Mouse (Mus musculus): ENCODE measurements around the gene Tgfbr3. TPM values are rescaled to one million over a fixed set of nuclear protein-coding genes. Genes with fewer than 3 reads are reported as not detected.

The Tgfbr3 gene
- polyA plus RNA-seq, 1 experiment from 2014 or later = 30.7 TPM

GRCm38 (mm10) chr5:107087829-107088808 lies 201.3 kb downstream of the Tgfbr3 start:
- H3K4me1 ChIP-seq = peaks cover 39% of the 10 kb centered on the region
- peak; percentile 80; the same call in 1 of the 2 replicates for ATAC-seq (ENCODE audit: insufficient number of reproducible peaks, low FRiP score, low TSS enrichment, low read depth)
- no peaks in the 10 kb centered on the region for H3K9me3 ChIP-seq
- H3K9ac ChIP-seq = no peak overlapping the region
- H3K36me3 ChIP-seq = no peaks in the 10 kb centered on the region
- no peak overlapping the region for H3K4me3 ChIP-seq
- peak overlapping the region; percentile 22; the same call in 1 of the 2 replicates for H3K4me2 ChIP-seq
- WGBS = 16% methylated on average over 12 of the region's 12 CpGs
- H3K27ac ChIP-seq = peak overlapping the region; percentile 84
- H3K27me3 ChIP-seq = peaks cover 4% of the 10 kb centered on the region

- no peak for ATAC-seq (ENCODE audit: insufficient number of reproducible peaks, low FRiP score, low TSS enrichment, low read depth)
- 25% methylated on average over 2 of the region's 2 CpGs for WGBS
- Histone ChIP-seq H3K27ac (peak overlapping the region; percentile 57; the same call in 1 of the 2 replicates), H3K9ac (no peak overlapping the region), H3K36me3 (no peaks in the 10 kb centered on the region), H3K4me1 (peaks cover 34% of the 10 kb centered on the region), H3K4me2 (no peak overlapping the region), H3K9me3 (no peaks in the 10 kb centered on the region), H3K27me3 (peaks cover 4% of the 10 kb centered on the region), H3K4me3 (no peak overlapping the region)
Observed at GRCm38 (mm10) chr5:107087291-107087690, 202.1 kb downstream of the Tgfbr3 start.

GRCm38 (mm10) chr5:107086166-107086565 lies 203.3 kb downstream of the Tgfbr3 start:
- H3K4me2 ChIP-seq = no peak overlapping the region
- H3K36me3 ChIP-seq = no peaks in the 10 kb centered on the region
- 50% methylated on average over 5 of the region's 5 CpGs for WGBS
- peaks cover 4% of the 10 kb centered on the region for H3K27me3 ChIP-seq
- ATAC-seq (ENCODE audit: insufficient number of reproducible peaks, low FRiP score, low TSS enrichment, low read depth) = peak; percentile 54; the same call in 1 of the 2 replicates
- peaks cover 30% of the 10 kb centered on the region for H3K4me1 ChIP-seq
- no peaks in the 10 kb centered on the region for H3K9me3 ChIP-seq
- no peak overlapping the region for H3K4me3 ChIP-seq
- H3K27ac ChIP-seq = peak overlapping the region; percentile 35; the same call in 1 of the 2 replicates
- H3K9ac ChIP-seq = no peak overlapping the region

GRCm38 (mm10) chr5:107084431-107084830 lies 205.0 kb downstream of the Tgfbr3 start:
- 78% methylated on average over 4 of the region's 4 CpGs for WGBS
- H3K9ac ChIP-seq = no peak overlapping the region
- H3K27ac ChIP-seq = no peak overlapping the region
- H3K4me3 ChIP-seq = no peak overlapping the region
- no peaks in the 10 kb centered on the region for H3K27me3 ChIP-seq
- H3K4me1 ChIP-seq = peaks cover 36% of the 10 kb centered on the region
- no peaks in the 10 kb centered on the region for H3K9me3 ChIP-seq
- no peak overlapping the region for H3K4me2 ChIP-seq
- no peak for ATAC-seq (ENCODE audit: insufficient number of reproducible peaks, low FRiP score, low TSS enrichment, low read depth)
- H3K36me3 ChIP-seq = no peaks in the 10 kb centered on the region

- ATAC-seq (ENCODE audit: insufficient number of reproducible peaks, low FRiP score, low TSS enrichment, low read depth) = no peak
- WGBS = 83% methylated on average over 3 of the region's 3 CpGs
- H3K9me3 ChIP-seq = no peaks in the 10 kb centered on the region
Observed at GRCm38 (mm10) chr5:107082011-107082410, 207.4 kb downstream of the Tgfbr3 start.

GRCm38 (mm10) chr5:107080986-107081624 lies 208.3 kb downstream of the Tgfbr3 start:
- Histone ChIP-seq H3K27me3 (no peaks in the 10 kb centered on the region), H3K9ac (no peak overlapping the region), H3K4me3 (no peak overlapping the region), H3K36me3 (no peaks in the 10 kb centered on the region), H3K4me2 (no peak overlapping the region), H3K4me1 (peaks cover 18% of the 10 kb centered on the region), H3K9me3 (no peaks in the 10 kb centered on the region), H3K27ac (no peak overlapping the region)
- no peak for ATAC-seq (ENCODE audit: insufficient number of reproducible peaks, low FRiP score, low TSS enrichment, low read depth)
- 71% methylated on average over 12 of the region's 12 CpGs for WGBS

More at GRCm38 (mm10) chr5:107082011-107082410, 207.4 kb downstream of the Tgfbr3 start:
- no peak overlapping the region for H3K9ac ChIP-seq
- H3K4me2 ChIP-seq = no peak overlapping the region
- H3K4me3 ChIP-seq = no peak overlapping the region
- H3K27ac ChIP-seq = peak overlapping the region; percentile 27; the same call in 1 of the 2 replicates
- H3K36me3 ChIP-seq = no peaks in the 10 kb centered on the region
- H3K4me1 ChIP-seq = peaks cover 27% of the 10 kb centered on the region
- no peaks in the 10 kb centered on the region for H3K27me3 ChIP-seq

DNA sequence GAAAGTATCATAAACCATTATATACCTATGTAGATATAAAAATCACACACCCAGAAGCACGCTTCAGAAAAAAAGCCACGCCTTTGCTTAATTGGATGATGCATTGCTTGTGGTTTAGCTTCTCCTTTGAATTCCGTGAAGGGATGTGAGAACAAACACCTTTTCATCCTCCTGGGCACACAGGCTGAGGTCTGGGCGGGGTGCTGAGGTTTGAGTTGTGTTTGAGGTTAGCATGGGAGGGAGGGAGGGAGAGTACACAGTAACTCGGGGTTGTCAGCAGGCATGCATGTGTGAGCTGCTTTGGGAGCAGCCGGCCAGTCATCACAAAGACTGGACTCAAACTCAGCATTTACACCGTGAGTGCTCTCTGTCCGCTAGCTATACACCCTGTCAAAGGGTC lies 209.5 kb downstream of the Tgfbr3 start:
- no peaks in the 10 kb centered on the region for H3K36me3 ChIP-seq
- no peak overlapping the region for H3K4me2 ChIP-seq
- H3K4me3 ChIP-seq = no peak overlapping the region
- no peak overlapping the region for H3K27ac ChIP-seq
- 44% methylated on average over 8 of the region's 8 CpGs for WGBS
- no peaks in the 10 kb centered on the region for H3K9me3 ChIP-seq
- peaks cover 19% of the 10 kb centered on the region for H3K4me1 ChIP-seq
- ATAC-seq (ENCODE audit: insufficient number of reproducible peaks, low FRiP score, low TSS enrichment, low read depth) = no peak
- no peaks in the 10 kb centered on the region for H3K27me3 ChIP-seq
- H3K9ac ChIP-seq = no peak overlapping the region

GRCm38 (mm10) chr5:107079146-107079638 lies 210.2 kb downstream of the Tgfbr3 start:
- Histone ChIP-seq H3K4me3 (no peak overlapping the region), H3K27me3 (no peaks in the 10 kb centered on the region), H3K4me2 (no peak overlapping the region), H3K27ac (peak overlapping the region; percentile 11; the same call in 1 of the 2 replicates), H3K9ac (no peak overlapping the region), H3K36me3 (no peaks in the 10 kb centered on the region), H3K9me3 (no peaks in the 10 kb centered on the region), H3K4me1 (peaks cover 19% of the 10 kb centered on the region)
- WGBS = 35% methylated on average over 11 of the region's 11 CpGs
- 0 out of 2 replicates have a peak, but pooled peaks have one; percentile 30 for ATAC-seq (ENCODE audit: insufficient number of reproducible peaks, low FRiP score, low TSS enrichment, low read depth)

DNA sequence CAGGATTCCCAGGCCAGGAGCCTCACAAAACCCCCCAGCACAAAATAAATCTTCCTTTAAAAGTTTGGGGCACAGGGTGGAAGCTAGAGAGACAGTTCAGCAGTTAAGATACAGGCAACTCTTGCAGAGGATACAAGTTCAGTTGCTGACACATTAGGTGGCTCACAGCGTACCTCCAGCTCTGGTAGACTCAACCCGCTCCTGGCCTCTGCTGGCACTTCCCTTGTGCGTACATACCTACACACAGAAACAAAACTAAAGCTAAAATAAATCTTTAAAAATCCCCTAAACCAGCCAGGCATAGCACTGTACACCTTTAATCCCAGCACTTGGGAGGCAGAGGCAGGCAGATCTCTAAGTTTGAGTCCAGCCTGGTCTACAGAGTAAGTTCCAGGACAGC lies 211.1 kb downstream of the Tgfbr3 start:
- Histone ChIP-seq H3K9ac (no peak overlapping the region), H3K4me3 (no peak overlapping the region), H3K4me1 (peaks cover 19% of the 10 kb centered on the region), H3K9me3 (no peaks in the 10 kb centered on the region), H3K4me2 (no peak overlapping the region), H3K27me3 (no peaks in the 10 kb centered on the region), H3K36me3 (no peaks in the 10 kb centered on the region), H3K27ac (no peak overlapping the region)
- 91% methylated on average over 3 of the region's 3 CpGs for WGBS
- ATAC-seq (ENCODE audit: insufficient number of reproducible peaks, low FRiP score, low TSS enrichment, low read depth) = no peak

- H3K36me3 ChIP-seq = no peaks in the 10 kb centered on the region
- ATAC-seq (ENCODE audit: insufficient number of reproducible peaks, low FRiP score, low TSS enrichment, low read depth) = no peak
- no peaks in the 10 kb centered on the region for H3K27me3 ChIP-seq
- no peaks in the 10 kb centered on the region for H3K9me3 ChIP-seq
- WGBS = 88% methylated on average over 7 of the region's 7 CpGs
- H3K4me3 ChIP-seq = no peak overlapping the region
- H3K27ac ChIP-seq = no peak overlapping the region
- H3K4me1 ChIP-seq = peaks cover 19% of the 10 kb centered on the region
- H3K9ac ChIP-seq = no peak overlapping the region
- H3K4me2 ChIP-seq = no peak overlapping the region
Observed at GRCm38 (mm10) chr5:107077900-107078299, 211.5 kb downstream of the Tgfbr3 start.

- Histone ChIP-seq H3K9me3 (no peaks in the 10 kb centered on the region), H3K4me1 (peaks cover 15% of the 10 kb centered on the region), H3K4me2 (no peak overlapping the region), H3K9ac (no peak overlapping the region), H3K36me3 (no peaks in the 10 kb centered on the region), H3K27me3 (no peaks in the 10 kb centered on the region), H3K27ac (no peak overlapping the region), H3K4me3 (no peak overlapping the region)
- 53% methylated on average over 13 of the region's 13 CpGs for WGBS
- ATAC-seq (ENCODE audit: insufficient number of reproducible peaks, low FRiP score, low TSS enrichment, low read depth) = no peak
Observed at GRCm38 (mm10) chr5:107074980-107075583, 214.3 kb downstream of the Tgfbr3 start.

Data from limb, embryonic 15.5 days (tissue).